In genomic region chr2:28261438-28261837, GRCm38 (mm10) we compare ENCODE assay signal across 30 mouse cellular contexts.
DNase-seq lines count a peak whose midpoint lies in the region; ATAC-seq and TF ChIP-seq lines count a peak whose summit lies in the region.
"Had no signal": no experiment of that assay in that cellular context is flagged by ENCODE, and none has a peak within 500 bp of the region (broad histone marks: within the 10 kb centered on the region; RNA-seq: fewer than 3 reads in every experiment).

No protein-coding gene starts in this region.

- H3K4me1 ChIP-seq in hindbrain, postnatal 0 days (ENCODE audit: insufficient read depth, low read length), result peaks cover 7% of the 10 kb centered on the region
- peaks cover 14% of the 10 kb centered on the region for H3K4me1 ChIP-seq in hindbrain, embryonic 13.5 days (replicated peaks)
- H3K4me1 ChIP-seq in cerebellum, adult 2 months (ENCODE audit: control insufficient read depth, insufficient read depth, low read length), result peaks cover 9% of the 10 kb centered on the region
- no peaks in the 10 kb centered on the region for H3K4me1 ChIP-seq in liver, embryonic 11.5 days (replicated peaks; ENCODE audit: control insufficient read depth, insufficient read depth, low read length)
- H3K4me1 ChIP-seq: embryonic facial prominence, embryonic 12.5 days; heart, embryonic 13.5 days; intestine, embryonic 15.5 days; lung, embryonic 15.5 days had no signal

- H3K36me3 ChIP-seq in hindbrain, postnatal 0 days (ENCODE audit: insufficient read depth, low read length), result no peaks in the 10 kb centered on the region
- H3K36me3 ChIP-seq in hindbrain, embryonic 13.5 days, result no peaks in the 10 kb centered on the region
- H3K36me3 ChIP-seq in liver, embryonic 11.5 days (ENCODE audit: control insufficient read depth, insufficient read depth, low read length), result no peaks in the 10 kb centered on the region
- H3K36me3 ChIP-seq: embryonic facial prominence, embryonic 12.5 days; forebrain, embryonic 15.5 days; heart, embryonic 13.5 days; hindbrain, embryonic 10.5 days; intestine, embryonic 15.5 days; limb, embryonic 12.5 days; lung, embryonic 15.5 days; midbrain, embryonic 12.5 days; neural tube, embryonic 15.5 days had no signal

- peak; percentile 61; the same call in 1 of the 2 replicates for ATAC-seq in hindbrain, postnatal 0 days
- ATAC-seq in hindbrain, embryonic 13.5 days (ENCODE audit: low FRiP score), result no peak
- ATAC-seq in liver, embryonic 11.5 days (replicated peaks; ENCODE audit: low FRiP score), result no peak
- ATAC-seq: activated CD4-positive, CD25-positive, alpha-beta regulatory T cell, adult 4 months; forebrain, embryonic 15.5 days; hindbrain, embryonic 16.5 days; intestine, embryonic 15.5 days had no signal

- no peak for TF ChIP-seq POLR2A in cerebellum, adult 2 months (IDR thresholded peaks at IDR 0.05; ENCODE audit: borderline replicate concordance, insufficient read depth, low read length)

- H3K9me3 ChIP-seq in hindbrain, postnatal 0 days (ENCODE audit: low read length), result no peaks in the 10 kb centered on the region
- no peaks in the 10 kb centered on the region for H3K9me3 ChIP-seq in hindbrain, embryonic 13.5 days
- no peaks in the 10 kb centered on the region for H3K9me3 ChIP-seq in liver, embryonic 11.5 days (ENCODE audit: control insufficient read depth, low read length)
- H3K9me3 ChIP-seq: embryonic facial prominence, embryonic 12.5 days; forebrain, embryonic 15.5 days; heart, embryonic 13.5 days; hindbrain, embryonic 10.5 days; intestine, embryonic 15.5 days; limb, embryonic 12.5 days; lung, embryonic 15.5 days; midbrain, embryonic 12.5 days; neural tube, embryonic 15.5 days had no signal

- TF ChIP-seq CTCF in hindbrain, postnatal 0 days (IDR thresholded peaks at IDR 0.05; ENCODE audit: low read depth), result no peak
- no peak for TF ChIP-seq CTCF in cerebellum, adult 2 months (IDR thresholded peaks at IDR 0.05; ENCODE audit: borderline replicate concordance, insufficient read depth, low read depth, low read length)

- H3K27me3 ChIP-seq in hindbrain, postnatal 0 days (ENCODE audit: insufficient read depth, low read length), result no peaks in the 10 kb centered on the region
- no peaks in the 10 kb centered on the region for H3K27me3 ChIP-seq in hindbrain, embryonic 13.5 days
- no peaks in the 10 kb centered on the region for H3K27me3 ChIP-seq in cerebellum, adult 2 months (ENCODE audit: control insufficient read depth, insufficient read depth, low read length)
- no peaks in the 10 kb centered on the region for H3K27me3 ChIP-seq in liver, embryonic 11.5 days (replicated peaks; ENCODE audit: control insufficient read depth, insufficient read depth, low read length)
- H3K27me3 ChIP-seq: embryonic facial prominence, embryonic 12.5 days; forebrain, embryonic 15.5 days; intestine, embryonic 15.5 days; limb, embryonic 12.5 days; lung, embryonic 15.5 days; midbrain, embryonic 12.5 days; neural tube, embryonic 15.5 days had no signal

- no peak overlapping the region for H3K9ac ChIP-seq in hindbrain, postnatal 0 days (replicated peaks; ENCODE audit: low read length)
- H3K9ac ChIP-seq in hindbrain, embryonic 13.5 days, result no peak overlapping the region
- no peak overlapping the region for H3K9ac ChIP-seq in liver, embryonic 11.5 days (ENCODE audit: low read depth, low read length)
- H3K9ac ChIP-seq: embryonic facial prominence, embryonic 12.5 days; forebrain, embryonic 15.5 days; heart, embryonic 13.5 days; intestine, embryonic 15.5 days; limb, embryonic 12.5 days; lung, embryonic 15.5 days; midbrain, embryonic 12.5 days; neural tube, embryonic 15.5 days had no signal

- no peak overlapping the region for H3K27ac ChIP-seq in hindbrain, postnatal 0 days
- H3K27ac ChIP-seq in hindbrain, embryonic 13.5 days, result no peak overlapping the region
- H3K27ac ChIP-seq in cerebellum, adult 2 months (ENCODE audit: insufficient read depth, low read length), result no peak overlapping the region; the same call in 1 of the 2 replicates
- H3K27ac ChIP-seq in liver, embryonic 11.5 days (ENCODE audit: low read depth, low read length), result no peak overlapping the region
- H3K27ac ChIP-seq: embryonic facial prominence, embryonic 12.5 days; forebrain, embryonic 15.5 days; heart, embryonic 13.5 days; intestine, embryonic 15.5 days; layer of hippocampus, adult 2 months; limb, embryonic 12.5 days; lung, embryonic 15.5 days; midbrain, embryonic 12.5 days; neural tube, embryonic 15.5 days had no signal

- H3K4me3 ChIP-seq in hindbrain, postnatal 0 days (ENCODE audit: low read length), result no peak overlapping the region
- H3K4me3 ChIP-seq in hindbrain, embryonic 13.5 days, result no peak overlapping the region
- no peak overlapping the region for H3K4me3 ChIP-seq in cerebellum, adult 2 months (replicated peaks; ENCODE audit: insufficient read depth, low read depth, low read length)
- H3K4me3 ChIP-seq in liver, embryonic 11.5 days (ENCODE audit: low read depth, low read length), result no peak overlapping the region
- H3K4me3 ChIP-seq: embryonic facial prominence, embryonic 12.5 days; forebrain, embryonic 15.5 days; heart, embryonic 13.5 days; hindbrain, embryonic 10.5 days; intestine, embryonic 15.5 days; layer of hippocampus, adult 2 months; limb, embryonic 12.5 days; lung, embryonic 15.5 days; midbrain, embryonic 12.5 days; neural tube, embryonic 15.5 days had no signal

- WGBS in hindbrain, postnatal 0 days, result 41% methylated on average over 3 of the region's 3 CpGs
- 63% methylated on average over 3 of the region's 3 CpGs for WGBS in hindbrain, embryonic 13.5 days
- WGBS in cerebellum, adult 2 months, result 9% methylated on average over 3 of the region's 3 CpGs
- 62% methylated on average over 3 of the region's 3 CpGs for WGBS in liver, embryonic 11.5 days

- no peak overlapping the region for H3K4me2 ChIP-seq in hindbrain, postnatal 0 days (ENCODE audit: low read depth, low read length)
- no peak overlapping the region for H3K4me2 ChIP-seq in hindbrain, embryonic 13.5 days
- H3K4me2 ChIP-seq in liver, embryonic 11.5 days, result no peak overlapping the region
- H3K4me2 ChIP-seq: embryonic facial prominence, embryonic 12.5 days; forebrain, embryonic 15.5 days; heart, embryonic 13.5 days; intestine, embryonic 15.5 days; limb, embryonic 12.5 days; lung, embryonic 15.5 days; midbrain, embryonic 12.5 days; neural tube, embryonic 15.5 days had no signal

- DNase-seq in hindbrain, postnatal 0 days (ENCODE audit: low spot score), result peak; percentile 23
- peak; percentile 84 for DNase-seq in brain, adult 2 months (ENCODE audit: low read depth, low spot score)
- peak; percentile 56 to 74 for DNase-seq in cerebellum, adult 2 months
- peak; percentile 57 to 62 for DNase-seq in cerebellum, postnatal 14 days
- no peak for DNase-seq in adrenal gland, postnatal 14 days
- DNase-seq in liver, embryonic 11.5 days (ENCODE audit: low spot score), result no peak
- DNase-seq in spleen, postnatal 36 days (ENCODE audit: low spot score in 2 of 2), result no peak
- DNase-seq: adrenal gland, adult 2 months; embryo, embryonic 11 days; gastrocnemius, postnatal 25 days; heart, adult 11 months; heart, postnatal 10 days; kidney, adult 2 months; kidney, postnatal 36 days; lung, postnatal 36 days; spleen, adult 18-20 months; thymus, postnatal 4 days had no signal

Comparison
In these comparisons a context has a peak if more than half of its experiments do, and no peak if none do; other contexts are left out.
1. DNase-seq: peak in hindbrain, postnatal 0 days (single experiment), brain, adult 2 months (single experiment), cerebellum, adult 2 months (2 of 2) and cerebellum, postnatal 14 days (2 of 2); none in adrenal gland, postnatal 14 days (single experiment), liver, embryonic 11.5 days (single experiment) and spleen, postnatal 36 days (0 of 2).